12 mouse cellular contexts compared by ENCODE assay signal in the genomic region with DNA sequence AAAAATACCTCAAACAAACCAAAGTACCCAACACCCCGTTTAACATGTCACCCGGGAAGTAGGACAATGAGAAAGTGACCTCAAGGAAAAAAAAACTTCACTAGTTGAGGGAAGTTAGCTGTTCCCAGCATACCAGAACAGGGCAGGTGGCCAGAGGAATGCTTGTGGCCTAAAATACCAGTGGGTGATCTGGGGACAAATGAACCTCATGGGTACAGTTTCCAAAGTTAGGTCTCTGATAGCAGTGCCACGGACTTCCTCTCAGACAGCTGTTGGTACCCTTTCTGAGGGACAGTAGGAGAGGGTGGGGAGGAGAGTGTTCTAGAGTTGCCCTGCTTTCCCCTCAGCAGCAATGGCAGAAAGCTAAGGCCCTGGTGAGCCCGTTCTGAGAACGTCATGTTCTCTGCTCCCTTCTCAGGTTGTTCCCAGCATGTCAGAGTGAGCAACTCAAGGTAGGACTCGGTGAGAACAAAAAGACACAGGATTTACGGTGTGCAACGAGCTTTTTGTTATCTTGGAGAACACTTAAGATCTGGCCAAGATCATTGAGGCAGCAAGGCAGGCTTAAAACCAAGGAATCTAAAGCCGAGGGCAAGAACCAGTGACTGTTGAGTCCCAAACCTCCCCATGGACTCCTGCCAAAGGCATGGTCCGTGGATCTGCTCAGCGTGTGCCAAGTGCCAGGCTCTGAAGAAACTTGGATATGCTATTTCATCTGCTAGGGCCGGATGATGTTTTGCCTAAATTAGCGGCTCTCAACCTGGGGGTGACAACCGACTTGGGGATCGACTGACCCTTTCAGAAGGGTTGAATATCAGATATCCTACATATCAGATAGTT.
DNase-seq lines count a peak whose midpoint lies in the region; ATAC-seq and TF ChIP-seq lines count a peak whose summit lies in the region.
"Had no signal": no experiment of that assay in that cellular context is flagged by ENCODE, and none has a peak within 500 bp of the region (broad histone marks: within the 10 kb centered on the region; RNA-seq: fewer than 3 reads in every experiment).

No protein-coding gene starts in this region.

- no peak for TF ChIP-seq POLR2A in kidney, adult 2 months (IDR thresholded peaks at IDR 0.05; ENCODE audit: low read depth, low read length)

- H3K4me2 ChIP-seq in kidney, embryonic 16.5 days (replicated peaks; ENCODE audit: low read depth, low read length), result no peak overlapping the region
- H3K4me2 ChIP-seq: limb, embryonic 15.5 days had no signal

- no peaks in the 10 kb centered on the region for H3K36me3 ChIP-seq in kidney, adult 2 months (ENCODE audit: control insufficient read depth, insufficient read depth, low read length)
- no peaks in the 10 kb centered on the region for H3K36me3 ChIP-seq in kidney, embryonic 16.5 days (ENCODE audit: insufficient read depth, low read length)
- H3K36me3 ChIP-seq: limb, embryonic 15.5 days had no signal

- 40% methylated on average over 15 of the region's 15 CpGs for WGBS in kidney, adult 2 months
- WGBS in kidney, embryonic 16.5 days, result 72% methylated on average over 15 of the region's 15 CpGs

- H3K9ac ChIP-seq in kidney, embryonic 16.5 days (replicated peaks; ENCODE audit: low read length), result no peak overlapping the region
- H3K9ac ChIP-seq: limb, embryonic 15.5 days had no signal

- DNase-seq in kidney, adult 2 months, result peak; percentile 85
- peak; percentile 76 for DNase-seq in gastrocnemius, postnatal 10 days
- DNase-seq in heart, postnatal 4 days, result peak; percentile 82
- peak; percentile 63 for DNase-seq in lung, postnatal 36 days
- DNase-seq in left cerebral cortex, adult 11 months (ENCODE audit: low spot score), result no peak
- no peak for DNase-seq in embryo, embryonic 11 days
- DNase-seq: cerebellum, postnatal 14 days; thymus, postnatal 4 days had no signal

- peak overlapping the region; percentile 79 for H3K27ac ChIP-seq in kidney, adult 2 months (ENCODE audit: insufficient read depth, low read depth, low read length)
- no peak overlapping the region for H3K27ac ChIP-seq in kidney, embryonic 16.5 days (ENCODE audit: low read length)
- H3K27ac ChIP-seq: hindbrain, postnatal 0 days; limb, embryonic 15.5 days had no signal

- H3K27me3 ChIP-seq in kidney, adult 2 months (replicated peaks; ENCODE audit: control insufficient read depth, insufficient read depth, low read length), result no peaks in the 10 kb centered on the region
- no peaks in the 10 kb centered on the region for H3K27me3 ChIP-seq in kidney, embryonic 16.5 days (ENCODE audit: insufficient read depth, low read length)
- H3K27me3 ChIP-seq: limb, embryonic 15.5 days had no signal

- no peak overlapping the region for H3K4me3 ChIP-seq in kidney, adult 2 months (ENCODE audit: insufficient read depth, low read depth, low read length)
- no peak overlapping the region for H3K4me3 ChIP-seq in kidney, embryonic 16.5 days (ENCODE audit: low read length)
- H3K4me3 ChIP-seq: limb, embryonic 15.5 days had no signal

- no peak for TF ChIP-seq CTCF in kidney, adult 2 months (conservative IDR thresholded peaks at IDR 0.05; ENCODE audit: insufficient read depth, insufficient read length, low read depth, low read length)

- peaks cover 38% of the 10 kb centered on the region for H3K4me1 ChIP-seq in kidney, adult 2 months (ENCODE audit: control insufficient read depth, insufficient read depth, low read length)
- H3K4me1 ChIP-seq in kidney, embryonic 16.5 days (ENCODE audit: insufficient read depth, low read length), result peaks cover 24% of the 10 kb centered on the region

- no peaks in the 10 kb centered on the region for H3K9me3 ChIP-seq in kidney, embryonic 16.5 days (ENCODE audit: low read length)
- H3K9me3 ChIP-seq: limb, embryonic 15.5 days had no signal

- no peak for ATAC-seq in kidney, embryonic 16.5 days (ENCODE audit: low FRiP score, low TSS enrichment)
- no peak for ATAC-seq in erythroid progenitor cell, adult 5-6 weeks (replicated peaks; ENCODE audit: low FRiP score, poor library complexity, severe bottlenecking)
- ATAC-seq: hindbrain, postnatal 0 days had no signal

Comparison
In these comparisons a context has a peak if more than half of its experiments do, and no peak if none do; other contexts are left out.
1. DNase-seq: peak in kidney, adult 2 months (single experiment), gastrocnemius, postnatal 10 days (single experiment), heart, postnatal 4 days (single experiment) and lung, postnatal 36 days (single experiment); none in left cerebral cortex, adult 11 months (single experiment) and embryo, embryonic 11 days (single experiment).